Mouse (Mus musculus) stomach, postnatal 0 days (tissue): ENCODE results near the gene Gle1. TPM values are rescaled to one million over a fixed set of nuclear protein-coding genes. Genes with fewer than 3 reads are reported as not detected.

Experiments
- ATAC-seq: fragments of 200-750 bp; cut with Nextera tagmentation; 2 replicates; pipeline ENCODE4 v1.8.0; 2017; ENCODE audit not compliant: low FRiP score, low TSS enrichment
- DNase-seq: peaks from one replicate; pipeline ENCODE4 v3.0.0-alpha.2; 2016; ENCODE audit warnings: low spot score
- H3K27ac ChIP-seq: fragments of 300-500 bp; sonication (generic); replicated peaks from 2 replicates; pipeline ENCODE4 v1.5.1; 2014; ENCODE audit warnings: mild to moderate bottlenecking, control low read depth
- H3K27me3 ChIP-seq: fragments of 300-500 bp; sonication (generic); 2 replicates; pipeline ENCODE4 v1.6.1; 2014; ENCODE audit warnings: low read length; ENCODE audit not compliant: control insufficient read depth, insufficient read depth
- H3K36me3 ChIP-seq: fragments of 300-500 bp; sonication (generic); 2 replicates; pipeline ENCODE4 v1.6.1; 2014; ENCODE audit warnings: low read length, mixed read lengths; ENCODE audit not compliant: control insufficient read depth, insufficient read depth
- H3K4me1 ChIP-seq: fragments of 300-500 bp; sonication (generic); replicated peaks from 2 replicates; pipeline ENCODE4 v1.6.1; 2014; ENCODE audit warnings: antibody characterized with exemption; ENCODE audit not compliant: control insufficient read depth, insufficient read depth
- H3K4me2 ChIP-seq: fragments of 300-500 bp; sonication (generic); replicated peaks from 2 replicates; pipeline ENCODE4 v1.6.1; 2014; ENCODE audit warnings: low read depth, mild to moderate bottlenecking, control low read depth, moderate library complexity
- H3K4me3 ChIP-seq: fragments of 300-500 bp; sonication (generic); 2 replicates; pipeline ENCODE4 v1.5.1; 2014; ENCODE audit warnings: low read depth, low read length, control low read depth
- H3K9ac ChIP-seq: fragments of 300-500 bp; sonication (generic); 2 replicates; pipeline ENCODE4 v1.6.1; 2014; ENCODE audit warnings: mild to moderate bottlenecking, low read length, control low read depth, mixed read lengths
- H3K9me3 ChIP-seq: fragments of 300-500 bp; sonication (generic); 2 replicates; pipeline ENCODE4 v1.6.1; 2016; ENCODE audit warnings: low read length; ENCODE audit not compliant: control insufficient read depth
- CTCF ChIP-seq: IDR thresholded peaks from 2 replicates; pipeline ENCODE4 v1.5.1; 2016; ENCODE audit warnings: antibody characterized with exemption, low read depth, mild to moderate bottlenecking, moderate library complexity
- EP300 ChIP-seq: optimal IDR thresholded peaks from 2 replicates; pipeline ENCODE3; 2016; ENCODE audit warnings: antibody characterized with exemption
- WGBS: fragments of 180-500 bp; shearing (Covaris S2); extraction: QIAGEN DNeasy Blood & Tissue Kit; methylation state at CpG from one replicate; pipeline ENCODE4 v1.1.7; 2014; 5-methylcytosine and 5-hydroxymethylcytosine counted together
- microRNA-seq: library from miRNA; unstranded; fragments of <30 nt; microRNA quantifications from one replicate; pipeline ENCODE4, GENCODE M21; 2016
- polyA plus RNA-seq: library from polyadenylated mRNA; unstranded; fragments of >200 nt; fragmentation: Nextera tagmentation; extraction: Ambion mirVana; gene quantifications from 2 replicates; pipeline ENCODE4 v1.2.1, GENCODE M21; 2015

The Gle1 gene
- polyA plus RNA-seq, 1 experiment from 2014 or later: 22.7 TPM

GRCm38 (mm10) chr2:29977307-29977706, 42.1 kb downstream of the Gle1 start:
- H3K27me3 ChIP-seq: no peaks in the 10 kb centered on the region
- H3K4me1 ChIP-seq: no peaks in the 10 kb centered on the region
- no peak overlapping the region for H3K27ac ChIP-seq
- no peaks in the 10 kb centered on the region for H3K9me3 ChIP-seq
- DNase-seq: no peak
- H3K9ac ChIP-seq: no peak overlapping the region
- no peak overlapping the region for H3K4me3 ChIP-seq
- ATAC-seq: no peak
- H3K4me2 ChIP-seq: no peak overlapping the region
- H3K36me3 ChIP-seq: peaks cover 17% of the 10 kb centered on the region; the same call in 1 of the 2 replicates
- TF ChIP-seq EP300: no peak
- peak; percentile 86 for TF ChIP-seq CTCF

GRCm38 (mm10) chr2:29980661-29981060, 45.4 kb downstream of the Gle1 start:
- DNase-seq (no peak), ATAC-seq (no peak)
- no peaks in the 10 kb centered on the region for H3K4me1 ChIP-seq
- no peaks in the 10 kb centered on the region for H3K27me3 ChIP-seq
- H3K27ac ChIP-seq: no peak overlapping the region
- peaks cover 25% of the 10 kb centered on the region; the same call in 1 of the 2 replicates for H3K36me3 ChIP-seq
- H3K9ac ChIP-seq: no peak overlapping the region
- WGBS: 87% methylated on average over 1 of the region's 1 CpGs
- H3K4me2 ChIP-seq: no peak overlapping the region
- no peak for TF ChIP-seq EP300
- no peak for TF ChIP-seq CTCF
- H3K9me3 ChIP-seq: no peaks in the 10 kb centered on the region
- no peak overlapping the region for H3K4me3 ChIP-seq

GRCm38 (mm10) chr2:29991962-29992361, 56.7 kb downstream of the Gle1 start:
- WGBS: 32% methylated on average over 2 of the region's 2 CpGs
- no peak for DNase-seq
- H3K27me3 ChIP-seq: no peaks in the 10 kb centered on the region
- no peaks in the 10 kb centered on the region for H3K9me3 ChIP-seq
- H3K4me3 ChIP-seq: no peak overlapping the region
- no peak for ATAC-seq
- H3K36me3 ChIP-seq: peaks cover 63% of the 10 kb centered on the region
- H3K9ac ChIP-seq: no peak overlapping the region
- H3K4me1 ChIP-seq: no peaks in the 10 kb centered on the region
- no peak overlapping the region for H3K27ac ChIP-seq
- no peak overlapping the region for H3K4me2 ChIP-seq
- no peak for TF ChIP-seq EP300
- no peak for TF ChIP-seq CTCF

GRCm38 (mm10) chr2:30009101-30009500, 73.9 kb downstream of the Gle1 start:
- H3K27ac ChIP-seq: no peak overlapping the region
- no peaks in the 10 kb centered on the region for H3K27me3 ChIP-seq
- H3K4me3 ChIP-seq: no peak overlapping the region
- H3K4me2 ChIP-seq: no peak overlapping the region
- ATAC-seq (no peak), DNase-seq (no peak)
- 35% methylated on average over 1 of the region's 1 CpGs for WGBS
- H3K36me3 ChIP-seq: peaks cover 63% of the 10 kb centered on the region
- TF ChIP-seq EP300: no peak
- no peaks in the 10 kb centered on the region for H3K4me1 ChIP-seq
- no peaks in the 10 kb centered on the region for H3K9me3 ChIP-seq
- H3K9ac ChIP-seq: no peak overlapping the region

Small RNA genes within 50 kb of the gene (microRNA-seq; reads per million reads assigned to microRNA genes)
- not detected for gene Mir6997

Other genes starting within 250 kb of the Gle1 start
- 5.8 and 6.1 TPM in 2 replicates for gene Gm13420, start 183.7 kb upstream of the Gle1 start, polyA plus RNA-seq
- 0.28 TPM in 1 of 2 replicates, not detected in the other for gene Gm13547, start 176.1 kb upstream of the Gle1 start, polyA plus RNA-seq
- 18.7 and 20.4 TPM in 2 replicates for gene Coq4, start 147.9 kb upstream of the Gle1 start, polyA plus RNA-seq
- 14.7 TPM in 2 replicates for gene Trub2, start 146.9 kb upstream of the Gle1 start, polyA plus RNA-seq
- 34.0 and 36.4 TPM in 2 replicates for gene Slc27a4, start 132.8 kb upstream of the Gle1 start, polyA plus RNA-seq
- 15.9 and 16.2 TPM in 2 replicates for gene Urm1, start 115.4 kb upstream of the Gle1 start, polyA plus RNA-seq
- gene Cercam, start 66.3 kb upstream of the Gle1 start, polyA plus RNA-seq: 17.7 and 18.7 TPM in 2 replicates
- 20.5 and 22.6 TPM in 2 replicates for gene Odf2, start 46.2 kb upstream of the Gle1 start, polyA plus RNA-seq
- 44.2 and 48.3 TPM in 2 replicates for gene Sptan1, start 30.1 kb downstream of the Gle1 start, polyA plus RNA-seq
- 10.9 and 13.2 TPM in 2 replicates for gene Wdr34, start 113.5 kb downstream of the Gle1 start, polyA plus RNA-seq
- gene Set, start 122.0 kb downstream of the Gle1 start, polyA plus RNA-seq: 202 and 206 TPM in 2 replicates
- gene Pkn3, start 142.3 kb downstream of the Gle1 start, polyA plus RNA-seq: 3.0 and 3.1 TPM in 2 replicates
- gene Zdhhc12, start 158.2 kb downstream of the Gle1 start, polyA plus RNA-seq: 27.7 and 27.8 TPM in 2 replicates
- gene Zer1, start 189.2 kb downstream of the Gle1 start, polyA plus RNA-seq: 2.9 and 3.1 TPM in 2 replicates
- 3.7 and 3.9 TPM in 2 replicates for gene Tbc1d13, start 198.3 kb downstream of the Gle1 start, polyA plus RNA-seq
- 35.3 and 41.2 TPM in 2 replicates for gene Endog, start 236.1 kb downstream of the Gle1 start, polyA plus RNA-seq
- 23.9 and 24.0 TPM in 2 replicates for gene Spout1, start 243.0 kb downstream of the Gle1 start, polyA plus RNA-seq